Mouse (Mus musculus): ENCODE measurements around the gene Ston1.

GRCm38 (mm10) chr17:88549411-88550191 is 47.9 kb upstream of the Ston1 start:
- TF ChIP-seq E2F4 (IDR thresholded peaks at IDR 0.05; ENCODE audit: insufficient read depth) (no peak), MAX (IDR thresholded peaks at IDR 0.05; ENCODE audit: low read depth) (no peak), MYOG (IDR thresholded peaks at IDR 0.05; ENCODE audit: control insufficient read depth in 1 of 3, insufficient read depth in 1 of 3, insufficient read length in 2 of 3, low read depth in 2 of 3) (no peak), USF1 (IDR thresholded peaks at IDR 0.05; ENCODE audit: low read depth) (no peak), POLR2AphosphoS2 (IDR thresholded peaks at IDR 0.05; ENCODE audit: insufficient read length, low read depth) (no peak), POLR2A (IDR thresholded peaks at IDR 0.05; ENCODE audit: insufficient read length, low read depth) (no peak), CEBPB (IDR thresholded peaks at IDR 0.05; ENCODE audit: insufficient read depth, poor library complexity, severe bottlenecking) (no peak), REST (IDR thresholded peaks at IDR 0.05; ENCODE audit: insufficient read depth, insufficient read length) (no peak), MYOD1 (IDR thresholded peaks at IDR 0.05; ENCODE audit: control insufficient read depth in 1 of 3, insufficient read length in 2 of 3, low read depth in 2 of 3) (no peak), TCF12 (IDR thresholded peaks at IDR 0.05; ENCODE audit: insufficient read depth, poor library complexity, severe bottlenecking) (no peak), SRF (IDR thresholded peaks at IDR 0.05; ENCODE audit: control insufficient read depth, insufficient read length, low read depth) (no peak)
